ENCODE assay signal across 9 mouse cellular contexts in genomic region chr1:134989372-134989771, GRCm38 (mm10). TPM values are rescaled to one million over a fixed set of nuclear protein-coding genes. Genes with fewer than 3 reads are reported as not detected.
DNase-seq lines count a peak whose midpoint lies in the region; ATAC-seq and TF ChIP-seq lines count a peak whose summit lies in the region.
"Had no signal": no experiment of that assay in that cellular context is flagged by ENCODE, and none has a peak within 500 bp of the region (broad histone marks: within the 10 kb centered on the region; RNA-seq: fewer than 3 reads in every experiment).

No protein-coding gene starts in this region.

- no peak for ATAC-seq in midbrain, embryonic 14.5 days (ENCODE audit: low FRiP score, low TSS enrichment)
- no peak for ATAC-seq in midbrain, embryonic 15.5 days (replicated peaks)

- peaks cover 7% of the 10 kb centered on the region; the same call in 1 of the 2 replicates for H3K4me1 ChIP-seq in midbrain, embryonic 14.5 days (ENCODE audit: control insufficient read depth, insufficient read depth, low read length)
- H3K4me1 ChIP-seq in midbrain, embryonic 15.5 days, result no peaks in the 10 kb centered on the region
- H3K4me1 ChIP-seq in bone marrow, adult 2 months (ENCODE audit: control insufficient read depth, insufficient read depth, low read length), result no peaks in the 10 kb centered on the region
- H3K4me1 ChIP-seq in embryonic fibroblast, embryonic 13.5 days (ENCODE audit: control insufficient read depth, insufficient read depth, low read length), result peaks cover 6% of the 10 kb centered on the region
- H3K4me1 ChIP-seq in liver, adult 2 months (ENCODE audit: control insufficient read depth, insufficient read depth, low read length), result no peaks in the 10 kb centered on the region

- 8% methylated on average over 7 of the region's 7 CpGs for WGBS in midbrain, embryonic 14.5 days
- WGBS in midbrain, embryonic 15.5 days, result 8% methylated on average over 7 of the region's 7 CpGs
- 7% methylated on average over 7 of the region's 7 CpGs for WGBS in bone marrow, adult 2 months
- 6% methylated on average over 7 of the region's 7 CpGs for WGBS in liver, adult 2 months

- DNase-seq in midbrain, embryonic 14.5 days, result peak; percentile 96
- peak; percentile 53 to 78 for DNase-seq in kidney, adult 8-10 months
- DNase-seq in liver, adult 2 months (ENCODE audit: extremely low read depth, low read depth, low spot score), result peak; percentile 62
- DNase-seq in right cerebral cortex, adult 2 months (ENCODE audit: low spot score in 2 of 2), result peak; percentile 87 to 89
- peak; percentile 50 to 82 for DNase-seq in urinary bladder, postnatal 4 days (ENCODE audit: low spot score in 2 of 2)

- no peaks in the 10 kb centered on the region for H3K36me3 ChIP-seq in midbrain, embryonic 14.5 days (ENCODE audit: control insufficient read depth, insufficient read depth, low read length)
- no peaks in the 10 kb centered on the region for H3K36me3 ChIP-seq in midbrain, embryonic 15.5 days (replicated peaks)
- no peaks in the 10 kb centered on the region for H3K36me3 ChIP-seq in liver, adult 2 months (ENCODE audit: control insufficient read depth, insufficient read depth, low read length)
- H3K36me3 ChIP-seq: hindbrain, embryonic 15.5 days had no signal

- no peaks in the 10 kb centered on the region for H3K9me3 ChIP-seq in midbrain, embryonic 14.5 days (ENCODE audit: control insufficient read depth, low read length)
- no peaks in the 10 kb centered on the region for H3K9me3 ChIP-seq in midbrain, embryonic 15.5 days
- H3K9me3 ChIP-seq: hindbrain, embryonic 15.5 days had no signal

- H3K27ac ChIP-seq in midbrain, embryonic 14.5 days (replicated peaks; ENCODE audit: low read depth, low read length), result no peak overlapping the region
- H3K27ac ChIP-seq in midbrain, embryonic 15.5 days, result no peak overlapping the region
- no peak overlapping the region for H3K27ac ChIP-seq in bone marrow, adult 2 months (ENCODE audit: control insufficient read depth, insufficient read depth, low read depth, low read length, poor library complexity)
- H3K27ac ChIP-seq in embryonic fibroblast, embryonic 13.5 days (ENCODE audit: insufficient read depth, low read length), result no peak overlapping the region
- H3K27ac ChIP-seq in liver, adult 2 months (replicated peaks; ENCODE audit: insufficient read depth, low read depth, low read length), result no peak overlapping the region
- H3K27ac ChIP-seq: hindbrain, embryonic 15.5 days had no signal

- TF ChIP-seq POLR2A in bone marrow, adult 2 months (IDR thresholded peaks at IDR 0.05; ENCODE audit: borderline replicate concordance, control insufficient read depth, low read depth, low read length), result no peak
- TF ChIP-seq POLR2A in embryonic fibroblast, embryonic 13.5 days (IDR thresholded peaks at IDR 0.05; ENCODE audit: low read depth, low read length), result no peak
- no peak for TF ChIP-seq POLR2A in liver, adult 2 months (IDR thresholded peaks at IDR 0.05; ENCODE audit: extremely low read depth, insufficient read depth, low read length)

- H3K9ac ChIP-seq in midbrain, embryonic 14.5 days (replicated peaks; ENCODE audit: low read length), result no peak overlapping the region
- H3K9ac ChIP-seq in midbrain, embryonic 15.5 days, result no peak overlapping the region
- no peak overlapping the region for H3K9ac ChIP-seq in liver, adult 2 months (ENCODE audit: low read depth, low read length)
- H3K9ac ChIP-seq: hindbrain, embryonic 15.5 days had no signal

- H3K4me2 ChIP-seq in midbrain, embryonic 14.5 days (ENCODE audit: low read length), result no peak overlapping the region
- H3K4me2 ChIP-seq in midbrain, embryonic 15.5 days, result no peak overlapping the region
- H3K4me2 ChIP-seq: hindbrain, embryonic 15.5 days had no signal

- no peak overlapping the region for H3K4me3 ChIP-seq in midbrain, embryonic 14.5 days (replicated peaks; ENCODE audit: low read depth, low read length)
- H3K4me3 ChIP-seq in midbrain, embryonic 15.5 days, result no peak overlapping the region
- no peak overlapping the region for H3K4me3 ChIP-seq in bone marrow, adult 2 months (replicated peaks; ENCODE audit: control insufficient read depth, low read depth, low read length)
- no peak overlapping the region for H3K4me3 ChIP-seq in embryonic fibroblast, embryonic 13.5 days (ENCODE audit: insufficient read depth, low read length)
- H3K4me3 ChIP-seq in liver, adult 2 months (ENCODE audit: insufficient read depth, low read depth, low read length), result no peak overlapping the region
- H3K4me3 ChIP-seq: hindbrain, embryonic 15.5 days had no signal

- TF ChIP-seq CTCF in bone marrow, adult 2 months (IDR thresholded peaks at IDR 0.05; ENCODE audit: control insufficient read depth, insufficient read depth, low read length), result peak; percentile 78
- TF ChIP-seq CTCF in embryonic fibroblast, embryonic 13.5 days (IDR thresholded peaks at IDR 0.05; ENCODE audit: borderline replicate concordance, insufficient read depth, low read length), result peak; percentile 69; the same call in 1 of the 2 replicates
- TF ChIP-seq CTCF in liver, adult 2 months (IDR thresholded peaks at IDR 0.05; ENCODE audit: low read depth, low read length), result peak; percentile 68

- H3K79me2 ChIP-seq in liver, adult 2 months (ENCODE audit: control insufficient read depth, insufficient read depth, low read length), result no peaks in the 10 kb centered on the region

- peaks cover 9% of the 10 kb centered on the region; the same call in 1 of the 2 replicates for H3K27me3 ChIP-seq in midbrain, embryonic 14.5 days (ENCODE audit: control insufficient read depth, insufficient read depth, low read length)
- H3K27me3 ChIP-seq in midbrain, embryonic 15.5 days (replicated peaks), result 0 out of 2 replicates have a peak, but pooled peaks cover 4% of the 10 kb centered on the region
- peaks cover 9% of the 10 kb centered on the region for H3K27me3 ChIP-seq in liver, adult 2 months (ENCODE audit: control insufficient read depth, insufficient read depth, low read length)

RNA-seq across cellular contexts. Expression of gene Ube2t, which starts 27.0 kb away (rescaled TPM):
- 9.0 and 11.7 TPM in 2 replicates for polyA plus RNA-seq in midbrain, embryonic 14.5 days (2014; fragmentation: Nextera tagmentation; extraction: Ambion mirVana)
- polyA plus RNA-seq in midbrain, embryonic 15.5 days (2015; fragmentation: Nextera tagmentation; extraction: Ambion mirVana), result 10.4 and 11.9 TPM in 2 replicates
- 45.2 and 49.1 TPM in 2 replicates for polyA plus RNA-seq in bone marrow, adult 2 months (2011; ENCODE audit: insufficient read depth, insufficient read length, low replicate concordance, missing spikeins)
- 12.0 and 19.0 TPM in 2 replicates for polyA plus RNA-seq in embryonic fibroblast, embryonic 13.5 days (2011; ENCODE audit: insufficient read length, low read depth, missing spikeins)
- 1.1 and 1.8 TPM in 2 replicates for total RNA-seq in liver, adult 2 months (2014; rRNA removed)
- polyA plus RNA-seq in liver, adult 2 months (2012; rRNA removed), result 0.19 and 0.43 TPM in 2 replicates

RNA-seq across cellular contexts. Expression of gene Ppp1r12b, which starts 33.6 kb away (rescaled TPM):
- 10.5 and 14.5 TPM in 2 replicates for polyA plus RNA-seq in midbrain, embryonic 14.5 days (2014; fragmentation: Nextera tagmentation; extraction: Ambion mirVana)
- polyA plus RNA-seq in midbrain, embryonic 15.5 days (2015; fragmentation: Nextera tagmentation; extraction: Ambion mirVana), result 14.1 and 15.7 TPM in 2 replicates
- polyA plus RNA-seq in bone marrow, adult 2 months (2011; ENCODE audit: insufficient read depth, insufficient read length, low replicate concordance, missing spikeins), result 7.8 and 17.8 TPM in 2 replicates
- 20.3 and 21.1 TPM in 2 replicates for polyA plus RNA-seq in embryonic fibroblast, embryonic 13.5 days (2011; ENCODE audit: insufficient read length, low read depth, missing spikeins)
- total RNA-seq in liver, adult 2 months (2014; rRNA removed), result 4.7 and 5.0 TPM in 2 replicates
- 1.4 and 2.2 TPM in 2 replicates for polyA plus RNA-seq in liver, adult 2 months (2012; rRNA removed)
